In the genomic region with DNA sequence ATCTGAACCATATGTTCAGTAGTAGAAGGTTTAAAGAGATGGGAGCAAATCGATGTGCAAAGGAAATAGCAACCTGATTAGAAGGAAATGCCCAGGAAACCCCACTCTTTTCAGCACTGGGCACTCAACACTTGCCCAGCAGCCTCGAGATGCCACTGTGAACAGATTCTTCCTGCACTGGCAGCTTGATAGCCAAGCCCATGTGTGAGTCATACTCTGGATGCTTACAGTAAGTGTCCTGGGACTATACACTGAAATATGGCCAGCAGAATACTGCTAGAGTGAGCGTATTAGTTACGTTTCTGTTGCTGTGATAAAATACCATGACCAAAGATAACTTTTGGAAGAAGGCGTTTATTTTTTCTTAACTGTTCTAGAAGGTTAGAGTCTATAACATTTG, we compare ENCODE assay signal across 23 mouse cellular contexts. TPM values are rescaled to one million over a fixed set of nuclear protein-coding genes. Genes with fewer than 3 reads are reported as not detected.
DNase-seq lines count a peak whose midpoint lies in the region; ATAC-seq and TF ChIP-seq lines count a peak whose summit lies in the region.
"Had no signal": no experiment of that assay in that cellular context is flagged by ENCODE, and none has a peak within 500 bp of the region (broad histone marks: within the 10 kb centered on the region; RNA-seq: fewer than 3 reads in every experiment).

No protein-coding gene starts in this region.

- TF ChIP-seq CTCF in layer of hippocampus, adult 2 months (conservative IDR thresholded peaks at IDR 0.05), result no peak

- peak overlapping the region; percentile 12 for H3K27ac ChIP-seq in layer of hippocampus, adult 2 months
- H3K27ac ChIP-seq: forebrain, embryonic 10.5 days; forebrain, embryonic 13.5 days; heart, embryonic 10.5 days; heart, embryonic 13.5 days; hindbrain, embryonic 12.5 days; hindbrain, embryonic 15.5 days had no signal

- no peak for DNase-seq in layer of hippocampus, adult 2 months (ENCODE audit: low spot score in 2 of 2)
- DNase-seq in layer of hippocampus, postnatal 14 days (ENCODE audit: low spot score in 2 of 2), result no peak
- DNase-seq in 416B (ENCODE audit: low read depth), result peak; percentile 67
- DNase-seq in Muller cell, postnatal 12 days (ENCODE audit: inconsistent ontology term), result peak; percentile 49
- DNase-seq in cerebellum, adult 18-20 months, result no peak
- DNase-seq in ovary, postnatal 10 days (ENCODE audit: low spot score), result no peak
- DNase-seq: adrenal gland, adult 2 months; adrenal gland, postnatal 14 days; cerebellum, adult 11-12 months; cerebellum, adult 9-10 months; cerebellum, postnatal 14 days; gastrocnemius, postnatal 36 days; heart, adult 2 months; heart, postnatal 14 days had no signal

- ATAC-seq in cerebellum, adult (ENCODE audit: insufficient number of reproducible peaks, low FRiP score, low TSS enrichment), result no peak
- ATAC-seq: forebrain, embryonic 13.5 days; forebrain, embryonic 16.5 days; intestine, postnatal 0 days had no signal

- H3K4me3 ChIP-seq in layer of hippocampus, adult 2 months, result no peak overlapping the region
- H3K4me3 ChIP-seq: forebrain, embryonic 10.5 days; forebrain, embryonic 13.5 days; heart, adult 2 months; heart, embryonic 10.5 days; heart, embryonic 13.5 days; hindbrain, embryonic 12.5 days; hindbrain, embryonic 15.5 days had no signal

RNA-seq across cellular contexts. Expression of a gene that starts 39.8 kb away (rescaled TPM):
- total RNA-seq in layer of hippocampus, adult 2 months (2021), result 10 to 100 TPM; 19.8 to 23.8 TPM
- 10 to 100 TPM; 23.5 to 24.8 TPM for total RNA-seq in layer of hippocampus, postnatal 14 days (2021)

Comparison
In these comparisons a context has a peak if more than half of its experiments do, and no peak if none do; other contexts are left out.
1. DNase-seq: peak in 416B (single experiment) and Muller cell, postnatal 12 days (single experiment); none in layer of hippocampus, adult 2 months (0 of 2), layer of hippocampus, postnatal 14 days (0 of 2), cerebellum, adult 18-20 months (0 of 2) and ovary, postnatal 10 days (single experiment).